Mouse (Mus musculus) heart, embryonic 10.5 days (tissue): ENCODE data around the gene Gfpt2. TPM values are rescaled to one million over a fixed set of nuclear protein-coding genes. Genes with fewer than 3 reads are reported as not detected.

ENCODE experiments used
- DNase-seq: peaks from one replicate; pipeline ENCODE4 v3.0.0-alpha.2; 2017; ENCODE audit warnings: low spot score
- H3K27ac ChIP-seq: fragments of 300-500 bp; sonication (generic); 2 replicates; pipeline ENCODE4 v1.5.1; 2016; ENCODE audit warnings: mild to moderate bottlenecking
- H3K27me3 ChIP-seq: fragments of 300-500 bp; sonication (generic); 2 replicates; pipeline ENCODE4 v1.6.1; 2016; ENCODE audit warnings: mild to moderate bottlenecking; ENCODE audit not compliant: poor library complexity, insufficient read depth, severe bottlenecking
- H3K36me3 ChIP-seq: fragments of 300-500 bp; sonication (generic); 2 replicates; pipeline ENCODE4 v1.6.1; 2016; ENCODE audit warnings: mild to moderate bottlenecking, moderate library complexity
- H3K4me1 ChIP-seq: fragments of 300-500 bp; sonication (generic); 2 replicates; pipeline ENCODE4 v1.6.1; 2016; ENCODE audit warnings: mild to moderate bottlenecking
- H3K4me3 ChIP-seq: fragments of 300-500 bp; sonication (generic); 2 replicates; pipeline ENCODE4 v1.5.1; 2016; ENCODE audit warnings: mild to moderate bottlenecking, moderate library complexity
- H3K9me3 ChIP-seq: fragments of 300-500 bp; sonication (generic); 2 replicates; pipeline ENCODE4 v1.6.1; 2016; ENCODE audit warnings: mild to moderate bottlenecking, moderate library complexity
- WGBS: fragments of 180-500 bp; shearing (Covaris S2); methylation state at CpG from one replicate; pipeline ENCODE4 v1.1.7; 2016; 5-methylcytosine and 5-hydroxymethylcytosine counted together
- microRNA-seq: library from miRNA; unstranded; fragments of <30 nt; microRNA quantifications from one replicate; pipeline ENCODE4, GENCODE M21; 2017
- polyA plus RNA-seq: library from polyadenylated mRNA; unstranded; fragments of >200 nt; fragmentation: Nextera tagmentation; extraction: Ambion mirVana; gene quantifications from 2 replicates; pipeline ENCODE4 v1.2.1, GENCODE M21; 2016

Gene Gfpt2
- polyA plus RNA-seq, 1 experiment from 2014 or later: 21.3 TPM

DNA sequence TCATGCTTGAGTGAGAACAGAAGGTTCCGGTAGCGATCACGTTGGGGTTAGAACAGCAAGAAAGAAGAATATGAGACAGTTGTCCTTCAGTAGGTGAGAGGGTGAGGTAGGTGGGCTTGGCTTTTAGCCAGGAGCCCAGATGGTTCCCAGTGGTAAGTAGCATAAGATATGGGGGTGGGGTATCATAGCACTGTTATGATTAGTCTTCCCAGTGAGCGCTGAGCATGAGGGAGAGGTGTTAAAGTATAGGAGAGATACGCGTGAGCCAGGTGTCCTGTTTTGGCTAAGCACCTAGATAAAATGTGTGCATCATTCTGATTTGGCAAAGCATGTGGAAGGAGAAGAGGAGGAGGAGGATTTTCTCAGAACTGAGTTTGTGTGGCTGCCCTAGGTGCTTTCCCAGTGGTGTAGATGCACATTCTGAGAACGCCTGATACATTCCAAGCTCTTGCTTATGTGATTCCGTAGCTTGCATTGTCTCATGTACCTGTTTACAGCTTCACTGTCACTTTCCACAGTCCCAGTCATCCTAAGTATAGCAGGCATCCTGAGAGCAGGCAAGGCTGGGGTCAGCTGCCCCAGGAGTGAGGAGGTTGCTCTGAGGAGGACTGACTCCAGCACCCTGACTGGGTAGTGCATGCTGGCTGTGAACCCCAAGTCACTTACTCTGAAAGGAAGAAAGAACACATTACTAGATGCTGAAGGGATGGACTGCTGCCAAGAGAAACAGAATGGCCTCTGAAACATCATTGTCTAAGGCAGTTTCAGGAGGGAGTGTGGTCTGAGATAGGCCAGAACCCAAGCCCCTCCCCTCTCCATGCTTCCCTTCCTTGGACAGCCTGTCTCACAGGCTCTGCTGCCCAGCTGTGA is 83.2 kb downstream of the Gfpt2 start:
- H3K4me1 ChIP-seq: peaks cover 23% of the 10 kb centered on the region
- H3K4me3 ChIP-seq: no peak overlapping the region
- H3K36me3 ChIP-seq: peaks cover 36% of the 10 kb centered on the region
- no peaks in the 10 kb centered on the region for H3K9me3 ChIP-seq
- H3K27me3 ChIP-seq: no peaks in the 10 kb centered on the region
- 75% methylated on average over 8 of the region's 8 CpGs for WGBS
- DNase-seq: peak; percentile 90
- peak overlapping the region; percentile 80 for H3K27ac ChIP-seq

DNA sequence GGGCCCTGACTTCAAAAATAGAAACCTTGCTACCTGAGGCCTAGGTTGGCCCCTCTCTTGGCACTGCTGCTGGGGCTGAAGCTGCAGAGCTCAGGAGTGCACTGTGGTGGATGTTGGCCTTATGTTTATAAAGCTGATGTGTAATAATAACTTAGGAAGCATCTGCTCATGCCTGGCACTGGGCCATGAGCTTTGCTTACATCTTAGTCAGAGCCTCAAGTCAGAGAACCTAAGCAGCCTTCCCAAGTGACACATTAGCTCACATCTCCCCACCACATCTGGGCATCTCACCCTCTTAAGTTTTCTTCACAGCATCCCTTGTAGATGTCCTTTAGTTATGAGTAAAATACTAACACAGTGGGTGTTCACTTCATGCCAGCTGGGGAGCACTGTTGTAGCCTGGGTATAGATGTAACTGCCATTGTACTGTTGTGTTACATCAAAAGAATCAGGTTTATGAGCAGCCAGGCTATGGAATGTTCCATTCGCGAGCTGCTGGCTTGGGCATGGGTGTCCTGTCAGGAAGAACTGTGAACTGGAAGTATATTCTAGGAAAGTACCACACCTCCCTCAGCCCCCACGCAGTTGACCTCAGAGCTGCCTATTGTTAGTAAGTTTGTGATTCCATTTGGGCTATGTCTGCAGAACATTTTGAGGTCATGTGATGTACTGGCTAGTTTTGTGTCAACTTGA is 86.1 kb downstream of the Gfpt2 start:
- Histone ChIP-seq H3K27me3 (no peaks in the 10 kb centered on the region), H3K36me3 (peaks cover 32% of the 10 kb centered on the region), H3K4me3 (no peak overlapping the region), H3K9me3 (no peaks in the 10 kb centered on the region), H3K27ac (no peak overlapping the region), H3K4me1 (peaks cover 23% of the 10 kb centered on the region)
- 83% methylated on average over 3 of the region's 3 CpGs for WGBS
- no peak for DNase-seq

DNA sequence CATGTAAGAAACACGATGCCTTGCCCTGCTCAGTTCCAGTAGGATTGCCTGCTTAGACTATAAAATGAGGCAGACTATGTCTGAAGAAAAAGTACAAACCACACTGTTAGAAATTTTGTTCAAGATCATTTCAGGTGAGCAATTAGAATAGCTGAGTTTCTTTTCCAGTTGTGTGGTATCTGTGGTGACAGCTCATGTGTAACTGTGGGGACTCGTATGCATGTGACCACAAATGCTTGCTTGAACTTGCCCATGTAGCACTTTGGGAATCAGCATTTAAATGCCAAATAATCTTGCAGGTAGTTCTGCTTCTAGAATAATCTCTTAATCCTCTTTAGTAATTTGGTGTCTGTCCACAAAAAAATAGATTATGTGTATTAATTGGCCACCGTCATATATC is 89.4 kb downstream of the Gfpt2 start:
- Histone ChIP-seq H3K4me1 (peaks cover 6% of the 10 kb centered on the region; the same call in 1 of the 2 replicates), H3K36me3 (peaks cover 46% of the 10 kb centered on the region), H3K27me3 (no peaks in the 10 kb centered on the region), H3K4me3 (no peak overlapping the region), H3K27ac (no peak overlapping the region), H3K9me3 (no peaks in the 10 kb centered on the region)
- 94% methylated on average over 3 of the region's 3 CpGs for WGBS
- no peak for DNase-seq

Small RNAs within 50 kb of the gene (microRNA-seq; reads per million reads assigned to microRNA genes)
- gene Gm23813: not detected

Other genes starting within 250 kb of the Gfpt2 start
- not detected in 2 replicates for gene Olfr1380, start 237.3 kb upstream of the Gfpt2 start, polyA plus RNA-seq
- gene Flt4, start 184.9 kb upstream of the Gfpt2 start, polyA plus RNA-seq: 7.3 and 8.2 TPM in 2 replicates
- gene Scgb3a1, start 130.6 kb upstream of the Gfpt2 start, polyA plus RNA-seq: 0.30 and 1.3 TPM in 2 replicates
- gene Cnot6, start 81.5 kb upstream of the Gfpt2 start, polyA plus RNA-seq: 47.0 and 56.0 TPM in 2 replicates
- gene Mapk9, start 52.6 kb downstream of the Gfpt2 start, polyA plus RNA-seq: 30.2 and 31.5 TPM in 2 replicates
- 0.17 and 0.20 TPM in 2 replicates for gene Rasgef1c, start 107.7 kb downstream of the Gfpt2 start, polyA plus RNA-seq
- gene Rnf130, start 231.2 kb downstream of the Gfpt2 start, polyA plus RNA-seq: 27.1 and 31.6 TPM in 2 replicates